Mouse (Mus musculus) megakaryocyte, embryonic 14.5 days (primary cell): ENCODE results near the gene Wdcp.

Experiments
- FLI1 ChIP-seq: IDR thresholded peaks from 2 replicates; pipeline ENCODE4 v1.6.1; 2012; ENCODE audit warnings: low read length, inconsistent platforms, mixed read lengths
- GATA1 ChIP-seq: IDR thresholded peaks from 3 replicates; pipeline ENCODE4 v1.6.1; 2012; ENCODE audit warnings: mixed read lengths, low read length, inconsistent platforms, borderline replicate concordance

DNA sequence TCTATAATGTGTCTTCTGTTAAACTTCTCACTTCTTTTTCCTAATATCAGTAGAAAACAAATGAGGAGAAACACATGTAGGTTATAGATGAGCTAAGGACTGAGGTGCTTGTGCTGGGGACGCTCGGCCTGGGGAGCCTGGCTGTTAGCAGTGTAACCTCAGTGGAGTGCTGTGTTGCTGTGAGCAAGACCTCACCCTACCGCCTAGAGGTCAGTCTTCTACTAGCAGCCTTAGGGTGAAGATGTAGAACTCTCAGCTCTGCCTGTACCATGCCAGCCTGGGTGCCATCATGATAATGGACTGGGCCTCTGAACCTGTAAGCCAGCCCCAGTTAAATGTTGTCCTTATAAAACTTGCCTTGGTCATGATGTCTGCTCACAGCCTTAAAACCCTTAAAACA lies 15.8 kb upstream of the Wdcp start:
- TF ChIP-seq GATA1 (no peak), FLI1 (no peak)
